Mouse (Mus musculus): ENCODE results near the gene Hist1h2bj. TPM values are rescaled to one million over a fixed set of nuclear protein-coding genes. Genes with fewer than 3 reads are reported as not detected.
"Not testable (repeated sequence)": the region's sequence is repeated elsewhere in the genome, so short reads cannot be mapped to it uniquely, and the experiment has no call there.

The Hist1h2bj gene
- polyA plus RNA-seq (2015; fragmentation: Nextera tagmentation; extraction: Ambion mirVana), result 1.8 and 5.0 TPM in 2 replicates

DNA sequence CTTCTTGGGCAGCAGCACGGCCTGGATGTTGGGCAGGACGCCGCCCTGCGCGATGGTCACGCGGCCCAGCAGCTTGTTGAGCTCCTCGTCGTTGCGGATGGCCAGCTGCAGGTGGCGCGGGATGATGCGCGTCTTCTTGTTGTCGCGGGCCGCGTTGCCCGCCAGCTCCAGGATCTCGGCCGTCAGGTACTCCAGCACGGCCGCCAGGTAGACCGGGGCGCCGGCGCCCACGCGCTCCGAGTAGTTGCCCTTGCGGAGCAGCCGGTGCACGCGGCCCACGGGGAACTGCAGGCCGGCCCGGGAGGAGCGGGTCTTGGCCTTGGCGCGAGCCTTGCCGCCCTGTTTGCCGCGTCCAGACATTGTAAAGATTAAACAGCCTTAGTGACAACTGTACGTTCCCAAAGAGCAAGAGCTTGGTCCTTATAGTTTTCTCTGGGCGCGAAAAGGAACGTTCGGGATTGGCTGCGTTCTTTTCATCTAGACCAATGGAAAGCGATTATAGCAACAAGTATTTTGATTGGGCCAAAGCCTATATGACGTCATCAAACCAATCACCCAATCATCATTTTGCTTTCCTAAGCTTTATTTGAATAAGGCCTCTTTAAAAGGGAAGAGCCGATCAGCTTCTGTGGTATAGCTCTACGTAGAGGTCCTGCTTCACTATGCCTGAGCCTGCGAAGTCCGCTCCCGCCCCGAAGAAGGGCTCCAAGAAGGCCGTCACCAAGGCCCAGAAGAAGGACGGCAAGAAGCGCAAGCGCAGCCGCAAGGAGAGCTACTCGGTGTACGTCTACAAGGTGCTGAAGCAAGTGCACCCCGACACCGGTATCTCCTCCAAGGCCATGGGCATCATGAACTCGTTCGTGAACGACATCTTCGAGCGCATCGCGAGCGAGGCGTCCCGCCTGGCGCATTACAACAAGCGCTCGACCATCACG is at the start of gene Hist1h2bj, which contains the start of gene Hist1h2ag:
Gene Hist1h2bj, plus strand, starts transcription at position 647 of the 935 bp plus-strand sequence.
Gene Hist1h2ag, minus strand, starts transcription at position 377 of the 935 bp plus-strand sequence.
- Histone ChIP-seq H3K4me2 (peak within 1 kb of the TSS; percentile 69), H3K4me3 (peak within 1 kb of the TSS; percentile 40), H3K9ac (peak within 1 kb of the TSS; percentile 67), H3K27ac (peak within 1 kb of the TSS; percentile 88), H3K4me1 (replicated peaks) (peaks cover 22% of the 10 kb centered on the region)
- not testable (repeated sequence) for H3K27me3 ChIP-seq, H3K9me3 ChIP-seq, H3K36me3 ChIP-seq
- WGBS, result 0% methylated on average over 43 of the region's 80 CpGs
- peak; percentile 95 for ATAC-seq (ENCODE audit: low FRiP score)

GRCm38 (mm10) chr13:21993957-21994738 is 48.9 kb upstream of the Hist1h2bj start:
- Histone ChIP-seq H3K4me3 (no peak overlapping the region), H3K27ac (no peak overlapping the region), H3K4me1 (replicated peaks) (peaks cover 6% of the 10 kb centered on the region; the same call in 1 of the 2 replicates), H3K36me3 (no peaks in the 10 kb centered on the region), H3K9ac (no peak overlapping the region), H3K9me3 (no peaks in the 10 kb centered on the region), H3K27me3 (peaks cover 82% of the 10 kb centered on the region), H3K4me2 (no peak overlapping the region)
- no peak for ATAC-seq (ENCODE audit: low FRiP score)
- WGBS, result 1% methylated on average over 22 of the region's 22 CpGs

- peaks cover 6% of the 10 kb centered on the region; the same call in 1 of the 2 replicates for H3K4me1 ChIP-seq (replicated peaks)
- ATAC-seq (ENCODE audit: low FRiP score), result no peak
- H3K36me3 ChIP-seq, result no peaks in the 10 kb centered on the region
- no peak overlapping the region for H3K27ac ChIP-seq
- H3K27me3 ChIP-seq, result peaks cover 89% of the 10 kb centered on the region
- WGBS, result 4% methylated on average over 8 of the region's 8 CpGs
- H3K9ac ChIP-seq, result no peak overlapping the region
- peak overlapping the region; percentile 25 for H3K4me3 ChIP-seq
- no peaks in the 10 kb centered on the region for H3K9me3 ChIP-seq
- peak overlapping the region; percentile 47 for H3K4me2 ChIP-seq
Measured at GRCm38 (mm10) chr13:21994896-21995295, 48.1 kb upstream of the Hist1h2bj start.

DNA sequence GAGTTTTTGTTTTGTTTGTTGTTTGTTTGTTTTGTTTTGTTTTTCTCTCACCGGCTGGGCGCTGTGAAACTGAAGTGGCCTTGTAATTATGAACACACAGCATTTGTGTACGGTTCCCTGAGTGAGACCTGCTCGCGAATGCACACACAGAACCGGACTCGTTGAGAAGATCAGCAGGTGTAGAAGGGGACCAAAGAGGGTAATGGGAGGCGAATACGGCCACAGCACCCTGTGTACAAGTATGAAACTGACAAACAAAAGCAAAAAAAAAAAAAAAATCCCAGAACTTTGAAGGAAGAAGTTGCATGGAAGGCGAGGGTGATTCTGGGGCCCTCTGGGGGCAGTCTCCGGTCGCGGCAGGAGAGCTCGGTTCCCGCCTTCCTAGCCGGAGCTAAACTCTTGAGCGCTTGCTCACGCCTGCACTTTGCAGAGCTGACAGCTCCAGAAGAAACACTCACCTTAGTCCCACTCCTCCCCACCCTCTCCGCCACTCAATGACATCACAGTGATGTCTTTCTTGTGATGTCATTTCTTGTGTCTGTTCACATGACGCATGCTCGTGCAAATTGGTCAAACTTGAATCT is 47.6 kb upstream of the Hist1h2bj start:
- Histone ChIP-seq H3K27me3 (peaks cover 91% of the 10 kb centered on the region), H3K9ac (no peak overlapping the region), H3K36me3 (no peaks in the 10 kb centered on the region), H3K4me1 (replicated peaks) (peaks cover 6% of the 10 kb centered on the region; the same call in 1 of the 2 replicates), H3K9me3 (no peaks in the 10 kb centered on the region), H3K4me3 (peak overlapping the region; percentile 25), H3K4me2 (peak overlapping the region; percentile 47), H3K27ac (no peak overlapping the region)
- under 1% methylated on average over 21 of the region's 21 CpGs for WGBS
- ATAC-seq (ENCODE audit: low FRiP score), result no peak

DNA sequence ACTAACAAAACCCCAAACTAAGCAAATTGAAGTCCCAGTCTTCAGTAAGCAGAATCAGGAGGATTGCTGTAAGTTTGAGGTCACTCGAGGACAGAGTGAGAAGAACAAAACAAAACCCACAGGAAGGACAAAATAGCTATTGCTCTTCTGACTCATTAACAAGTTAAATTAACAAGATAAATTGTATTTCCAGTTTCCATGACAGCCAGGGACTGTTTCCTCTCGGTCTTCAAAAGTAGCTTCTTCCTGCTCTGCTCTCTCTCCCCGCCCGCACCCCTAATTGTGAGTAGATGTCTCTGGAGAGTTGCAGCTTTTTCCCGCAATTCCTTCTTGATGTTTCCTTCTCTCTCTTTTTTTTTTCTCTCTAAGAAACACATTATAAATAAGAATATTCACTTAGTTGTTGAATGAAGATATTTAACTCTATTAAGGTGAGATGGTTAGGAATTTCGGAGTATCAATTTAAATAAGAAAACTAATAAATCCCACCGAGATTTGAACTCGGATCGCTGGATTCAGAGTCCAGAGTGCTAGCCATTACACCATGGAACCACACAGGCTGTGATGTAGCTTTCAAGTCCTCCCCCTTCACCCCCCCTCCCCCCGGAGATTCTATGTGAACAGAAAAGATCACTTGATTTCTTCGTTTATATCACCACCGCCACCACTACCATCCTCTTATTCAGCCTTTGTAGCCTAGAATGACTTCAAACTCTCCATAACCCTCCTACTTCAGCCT is 46.7 kb upstream of the Hist1h2bj start:
- ATAC-seq (ENCODE audit: low FRiP score), result no peak
- H3K27ac ChIP-seq, result no peak overlapping the region
- peak overlapping the region; percentile 47 for H3K4me2 ChIP-seq
- H3K4me3 ChIP-seq, result peak overlapping the region; percentile 18
- no peaks in the 10 kb centered on the region for H3K9me3 ChIP-seq
- H3K9ac ChIP-seq, result no peak overlapping the region
- peaks cover 6% of the 10 kb centered on the region; the same call in 1 of the 2 replicates for H3K4me1 ChIP-seq (replicated peaks)
- 3% methylated on average over 12 of the region's 12 CpGs for WGBS
- no peaks in the 10 kb centered on the region for H3K36me3 ChIP-seq
- peaks cover 93% of the 10 kb centered on the region for H3K27me3 ChIP-seq

- Histone ChIP-seq H3K4me1 (replicated peaks) (peaks cover 6% of the 10 kb centered on the region; the same call in 1 of the 2 replicates), H3K27ac (no peak overlapping the region), H3K9me3 (no peaks in the 10 kb centered on the region), H3K4me3 (peak overlapping the region; percentile 18), H3K9ac (no peak overlapping the region), H3K27me3 (peaks cover 93% of the 10 kb centered on the region), H3K36me3 (no peaks in the 10 kb centered on the region), H3K4me2 (peak overlapping the region; percentile 4; the same call in 1 of the 2 replicates)
- WGBS, result under 1% methylated on average over 13 of the region's 13 CpGs
- ATAC-seq (ENCODE audit: low FRiP score), result no peak
Measured at GRCm38 (mm10) chr13:21996840-21997185, 46.2 kb upstream of the Hist1h2bj start.

DNA sequence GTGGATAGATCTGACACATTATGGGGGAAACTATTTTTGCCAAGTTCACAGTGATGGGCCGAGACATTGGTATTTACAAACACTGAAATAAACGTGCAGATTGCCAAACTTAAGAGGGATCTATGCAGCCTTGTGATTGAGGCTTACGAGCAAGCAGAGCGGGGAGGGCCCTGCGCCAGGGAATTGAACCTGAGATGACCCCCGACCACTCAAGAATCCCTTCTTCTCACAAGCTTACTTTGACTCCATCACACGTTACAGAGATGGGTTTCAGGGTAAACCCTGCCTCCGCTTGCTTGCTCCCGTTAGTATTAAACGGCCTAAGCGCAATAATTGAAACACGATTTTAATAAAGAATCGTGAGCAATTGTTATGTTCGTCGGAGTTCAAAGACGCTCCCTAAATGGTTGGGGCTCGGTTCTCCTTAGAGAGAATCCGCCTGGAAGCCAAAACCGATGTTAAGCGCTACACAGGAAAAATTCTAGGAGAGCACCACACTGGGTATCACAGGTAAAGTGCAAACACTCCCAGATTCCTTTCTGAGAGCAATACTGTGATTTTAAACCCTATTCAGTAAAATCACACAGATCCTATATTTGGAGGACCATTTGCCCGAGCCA is 45.7 kb upstream of the Hist1h2bj start:
- peaks cover 6% of the 10 kb centered on the region; the same call in 1 of the 2 replicates for H3K4me1 ChIP-seq (replicated peaks)
- no peak overlapping the region for H3K27ac ChIP-seq
- H3K4me2 ChIP-seq, result peak overlapping the region; percentile 4; the same call in 1 of the 2 replicates
- 2% methylated on average over 21 of the region's 21 CpGs for WGBS
- no peaks in the 10 kb centered on the region for H3K9me3 ChIP-seq
- H3K9ac ChIP-seq, result no peak overlapping the region
- peak overlapping the region; percentile 18; the same call in 1 of the 2 replicates for H3K4me3 ChIP-seq
- no peak for ATAC-seq (ENCODE audit: low FRiP score)
- H3K36me3 ChIP-seq, result no peaks in the 10 kb centered on the region
- H3K27me3 ChIP-seq, result peaks cover 96% of the 10 kb centered on the region

DNA sequence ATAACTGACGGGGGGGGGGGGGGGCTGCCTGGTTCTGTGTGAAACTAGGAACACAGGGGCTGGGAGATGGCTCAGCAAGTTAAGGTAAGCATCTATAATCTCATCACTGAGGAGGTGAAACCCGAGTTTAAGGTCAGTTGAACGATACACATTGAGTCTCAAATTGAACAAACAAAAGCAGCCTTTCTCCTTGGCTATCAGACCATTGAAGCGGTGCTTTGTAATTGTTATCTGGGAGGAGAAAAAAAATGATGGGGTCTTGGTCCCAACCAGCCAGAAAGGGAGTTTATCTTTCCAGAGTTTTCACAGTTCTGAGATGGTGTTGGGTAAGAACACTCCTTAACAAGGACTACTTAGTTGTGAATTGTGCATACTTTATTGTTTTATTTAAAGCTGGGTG is 45.2 kb upstream of the Hist1h2bj start:
- no peak for ATAC-seq (ENCODE audit: low FRiP score)
- Histone ChIP-seq H3K27me3 (peaks cover 96% of the 10 kb centered on the region), H3K4me2 (no peak overlapping the region), H3K4me3 (no peak overlapping the region), H3K4me1 (replicated peaks) (peaks cover 6% of the 10 kb centered on the region; the same call in 1 of the 2 replicates), H3K9ac (no peak overlapping the region), H3K27ac (no peak overlapping the region), H3K36me3 (no peaks in the 10 kb centered on the region), H3K9me3 (no peaks in the 10 kb centered on the region)
- 8% methylated on average over 4 of the region's 4 CpGs for WGBS

DNA sequence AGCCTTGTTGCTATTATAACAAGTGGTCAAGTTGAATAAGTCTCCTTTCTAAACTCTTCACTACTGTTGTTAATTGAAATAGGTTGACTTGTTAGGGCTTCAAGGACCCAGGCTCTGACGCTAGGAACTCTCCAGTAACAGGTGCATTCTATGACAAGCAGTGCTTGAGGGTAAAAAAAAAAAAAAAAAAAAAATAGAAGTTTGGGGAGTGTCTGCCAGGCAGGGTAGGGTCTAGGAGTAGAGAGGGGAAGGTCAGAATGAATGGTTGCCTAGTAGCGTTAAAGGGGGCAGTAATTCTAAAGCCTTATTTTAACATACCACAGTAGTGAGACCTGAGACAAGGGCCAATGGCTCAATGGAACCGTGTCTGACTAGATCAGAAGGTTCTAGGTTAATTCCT is 44.6 kb upstream of the Hist1h2bj start:
- H3K4me2 ChIP-seq, result no peak overlapping the region
- H3K27ac ChIP-seq, result no peak overlapping the region
- no peak overlapping the region for H3K4me3 ChIP-seq
- peaks cover 6% of the 10 kb centered on the region; the same call in 1 of the 2 replicates for H3K4me1 ChIP-seq (replicated peaks)
- 28% methylated on average over 3 of the region's 3 CpGs for WGBS
- H3K9ac ChIP-seq, result no peak overlapping the region
- ATAC-seq (ENCODE audit: low FRiP score), result no peak
- H3K27me3 ChIP-seq, result peaks cover 98% of the 10 kb centered on the region
- no peaks in the 10 kb centered on the region for H3K36me3 ChIP-seq
- H3K9me3 ChIP-seq, result no peaks in the 10 kb centered on the region

DNA sequence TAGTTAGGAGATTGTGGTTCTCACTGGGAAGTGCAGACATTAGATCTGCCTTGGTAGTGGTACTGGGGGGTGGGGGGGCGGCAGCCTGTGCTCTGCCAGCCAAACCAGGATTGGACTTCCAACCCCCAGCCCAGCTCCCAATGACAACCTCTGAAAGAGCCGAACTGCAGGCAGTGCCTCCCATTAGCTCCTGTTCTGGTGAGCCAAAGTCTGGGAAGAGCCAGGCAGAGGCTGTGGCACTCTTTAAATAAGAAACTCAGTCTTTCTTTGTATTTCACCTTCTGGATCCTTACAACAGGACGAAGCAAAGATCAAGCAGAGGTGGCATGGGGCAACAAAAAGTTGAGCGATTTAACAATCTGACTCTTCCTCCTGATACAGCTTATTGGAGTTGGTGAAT is 43.9 kb upstream of the Hist1h2bj start:
- H3K36me3 ChIP-seq, result no peaks in the 10 kb centered on the region
- H3K9me3 ChIP-seq, result no peaks in the 10 kb centered on the region
- WGBS, result 35% methylated on average over 4 of the region's 4 CpGs
- H3K27me3 ChIP-seq, result peaks cover 98% of the 10 kb centered on the region
- H3K4me1 ChIP-seq (replicated peaks), result peaks cover 6% of the 10 kb centered on the region; the same call in 1 of the 2 replicates
- no peak overlapping the region for H3K27ac ChIP-seq
- no peak for ATAC-seq (ENCODE audit: low FRiP score)
- H3K4me3 ChIP-seq, result no peak overlapping the region
- no peak overlapping the region for H3K4me2 ChIP-seq
- H3K9ac ChIP-seq, result no peak overlapping the region

DNA sequence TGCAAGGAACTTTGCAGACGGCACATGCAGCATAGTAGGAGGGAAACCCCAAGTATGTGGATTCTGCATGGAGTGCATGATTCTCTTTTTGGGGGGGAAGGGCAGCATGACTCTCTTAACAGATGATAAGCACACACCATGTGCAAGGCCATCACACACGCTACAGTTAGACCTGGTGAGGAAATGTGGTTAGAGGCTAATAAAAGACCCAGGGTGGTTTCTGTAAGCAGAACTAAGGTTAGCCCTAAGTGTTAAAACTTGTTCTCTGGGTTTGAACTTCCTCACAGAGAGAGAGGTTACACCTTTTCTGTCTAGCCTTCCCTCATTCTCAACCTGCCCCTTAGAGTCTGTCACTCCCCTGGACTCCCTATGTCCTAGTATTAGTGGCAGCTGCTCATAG is 41.7 kb upstream of the Hist1h2bj start:
- Histone ChIP-seq H3K36me3 (no peaks in the 10 kb centered on the region), H3K9me3 (no peaks in the 10 kb centered on the region), H3K4me3 (no peak overlapping the region), H3K27me3 (peaks cover 100% of the 10 kb centered on the region), H3K27ac (no peak overlapping the region), H3K9ac (no peak overlapping the region), H3K4me2 (no peak overlapping the region), H3K4me1 (replicated peaks) (peaks cover 11% of the 10 kb centered on the region)
- no peak for ATAC-seq (ENCODE audit: low FRiP score)
- 51% methylated on average over 2 of the region's 2 CpGs for WGBS
